Mouse (Mus musculus) lung, postnatal 0 days (tissue): ENCODE results near the gene Rab23.

Experiments used
- CTCF ChIP-seq: IDR thresholded peaks from 2 replicates; pipeline ENCODE4 v1.5.1; 2016; ENCODE audit warnings: antibody characterized with exemption, mild to moderate bottlenecking
- EP300 ChIP-seq: IDR thresholded peaks from 2 replicates; pipeline ENCODE4 v1.6.1; 2016; ENCODE audit warnings: antibody characterized with exemption, mild to moderate bottlenecking, control low read depth

GRCm38 (mm10) chr1:33701244-33701643 is 18.4 kb upstream of the Rab23 start:
- TF ChIP-seq CTCF (no peak), EP300 (no peak)
